Mouse (Mus musculus) cortical plate, adult 2 months (tissue): ENCODE measurements around the gene Dhdh.
A peak's percentile ranks its signal among the peaks of the same experiment; 100 is the strongest.

Experiments used
- CTCF ChIP-seq: fragments of 200-500 bp; IDR thresholded peaks from 2 replicates; pipeline ENCODE4 v1.5.1; 2011; ENCODE audit warnings: mild to moderate bottlenecking, control low read depth, low read length; ENCODE audit not compliant: insufficient read depth; ENCODE audit errors: extremely low read depth
- POLR2A ChIP-seq: fragments of 200-500 bp; IDR thresholded peaks from 2 replicates; pipeline ENCODE4 v1.6.1; 2011; ENCODE audit warnings: mild to moderate bottlenecking, low read length, control low read depth; ENCODE audit not compliant: insufficient read depth; ENCODE audit errors: extremely low read depth

- TF ChIP-seq POLR2A (peak; percentile 35; the same call in 1 of the 2 replicates), CTCF (0 out of 2 replicates have a peak, but pooled peaks have one; percentile 12)
Measured at GRCm38 (mm10) chr7:45437521-45438276, 50.9 kb downstream of the Dhdh start, which contains the start of gene Ruvbl2.
